Mouse (Mus musculus): ENCODE measurements around the gene Naa25.

Naa25 gene

GRCm38 (mm10) chr5:121393402-121393801 is 4.3 kb upstream of the Naa25 start:
- no peak for DNase-seq (ENCODE audit: low spot score)

GRCm38 (mm10) chr5:121395621-121396020 is 2.1 kb upstream of the Naa25 start:
- no peak for DNase-seq (ENCODE audit: low spot score)

- no peak for DNase-seq (ENCODE audit: low spot score)
Measured at GRCm38 (mm10) chr5:121398146-121398964, 619 bp downstream of the Naa25 start.

DNA sequence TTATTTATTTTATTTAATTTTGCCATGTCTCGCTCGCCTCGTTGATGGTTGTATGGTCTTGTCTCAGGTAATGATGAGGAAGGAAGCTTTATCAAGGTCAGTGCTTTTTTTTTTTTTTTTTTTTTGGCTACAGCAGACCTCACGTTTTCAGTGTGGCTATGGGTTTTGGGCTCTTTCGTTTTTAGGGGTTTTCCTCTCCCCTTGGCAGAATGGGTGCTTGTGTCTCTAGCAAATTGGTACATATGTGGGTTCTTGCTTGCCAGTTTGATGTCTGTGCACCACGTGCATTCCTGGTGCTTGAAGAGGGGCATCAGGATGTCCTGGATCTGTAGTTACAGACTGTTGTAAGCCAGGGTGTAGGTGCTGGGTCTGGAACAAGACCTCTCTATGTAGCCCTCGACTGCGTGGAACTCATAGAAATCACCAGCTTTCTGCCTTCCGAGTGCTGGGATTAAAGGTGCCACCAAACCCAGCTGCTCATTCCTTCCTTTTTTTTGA is 1.3 kb downstream of the Naa25 start:
- DNase-seq (ENCODE audit: low spot score) = no peak

DNA sequence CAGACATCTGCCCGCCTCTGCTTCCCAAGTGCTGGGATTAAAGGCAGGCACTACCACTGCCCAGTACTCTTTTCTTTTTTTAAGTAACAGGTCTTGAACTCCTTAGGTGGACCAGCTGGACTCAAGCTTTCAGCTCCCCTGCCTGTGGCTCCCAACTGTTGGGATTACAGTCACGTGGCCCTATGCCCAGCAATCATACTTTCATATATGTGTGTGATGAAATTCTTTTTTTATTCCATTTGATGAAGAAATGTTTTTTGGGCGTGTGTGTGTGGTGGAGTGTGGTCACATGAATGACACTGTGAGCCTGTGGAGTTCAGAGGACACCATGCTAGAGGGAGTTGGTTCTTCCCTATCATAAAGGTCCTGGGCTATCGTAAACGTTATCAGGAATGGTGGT is 1.8 kb downstream of the Naa25 start:
- no peak for DNase-seq (ENCODE audit: low spot score)

GRCm38 (mm10) chr5:121400064-121400463 is 2.3 kb downstream of the Naa25 start:
- DNase-seq (ENCODE audit: low spot score) = no peak

GRCm38 (mm10) chr5:121400849-121401248 is 3.1 kb downstream of the Naa25 start:
- no peak for DNase-seq (ENCODE audit: low spot score)

- no peak for DNase-seq (ENCODE audit: low spot score)
Measured at GRCm38 (mm10) chr5:121407856-121408255, 10.1 kb downstream of the Naa25 start.

DNA sequence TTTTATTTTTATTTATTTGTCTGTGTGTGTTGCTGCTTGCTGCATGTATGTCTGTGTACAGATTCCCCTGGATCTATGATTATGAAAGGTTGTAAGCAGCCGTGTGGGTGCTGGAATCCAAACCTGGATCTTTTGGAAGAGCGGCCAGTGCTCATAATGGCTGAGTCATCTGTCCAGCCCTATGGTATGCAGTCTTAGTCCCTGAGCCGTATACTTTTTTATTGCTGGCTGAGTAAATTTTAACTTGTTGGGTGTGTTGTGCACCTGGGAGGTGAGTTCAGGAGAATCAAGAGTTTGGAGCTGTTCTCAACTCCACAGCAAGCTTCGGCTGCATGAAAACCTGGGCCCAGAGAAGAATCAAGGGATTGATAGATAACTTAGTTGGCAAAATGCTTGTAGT is 13.2 kb downstream of the Naa25 start:
- DNase-seq (ENCODE audit: low spot score) = no peak

DNA sequence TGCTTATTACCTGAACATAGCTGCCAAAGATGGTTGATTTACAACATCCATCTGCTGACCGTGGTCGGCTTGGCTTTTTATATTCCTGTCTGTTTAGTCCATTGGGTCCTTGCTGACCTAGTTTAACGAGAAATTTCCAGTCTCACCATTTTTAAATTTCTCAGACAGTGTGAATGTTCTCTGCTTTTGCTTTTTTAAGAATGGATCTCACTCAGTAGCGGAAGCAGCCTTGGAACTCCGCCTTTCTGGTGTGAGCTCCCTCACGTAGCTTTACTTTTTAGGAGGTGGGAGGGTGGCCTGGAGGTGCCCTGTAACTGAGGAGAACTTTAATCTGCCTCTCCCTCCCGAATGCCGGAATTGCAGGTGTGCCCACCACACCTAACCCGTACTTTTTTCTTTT is 23.0 kb downstream of the Naa25 start:
- DNase-seq (ENCODE audit: low spot score) = no peak

DNA sequence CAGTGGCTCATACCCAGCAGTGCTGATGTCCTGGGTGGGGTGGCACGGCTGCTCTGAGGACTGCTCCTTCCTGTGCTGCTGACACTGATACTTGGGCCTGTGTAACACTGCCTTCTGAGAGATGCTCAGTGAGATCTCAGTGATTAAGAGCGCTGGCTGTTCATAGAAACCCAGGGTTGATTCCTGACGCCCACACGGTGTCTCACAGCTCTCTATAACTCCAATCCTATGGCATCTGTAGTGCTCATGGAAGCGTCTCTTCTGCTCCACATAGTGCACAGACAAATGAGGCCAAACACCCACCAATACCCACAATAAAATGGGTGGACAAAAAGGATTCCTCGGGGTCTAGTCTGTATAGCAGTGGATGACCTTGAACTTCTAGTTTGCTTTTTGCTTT is 25.1 kb downstream of the Naa25 start:
- DNase-seq (ENCODE audit: low spot score) = no peak

- DNase-seq (ENCODE audit: low spot score) = no peak
Measured at GRCm38 (mm10) chr5:121423297-121423696, 25.6 kb downstream of the Naa25 start.

GRCm38 (mm10) chr5:121428954-121429353 is 31.2 kb downstream of the Naa25 start:
- no peak for DNase-seq (ENCODE audit: low spot score)

DNA sequence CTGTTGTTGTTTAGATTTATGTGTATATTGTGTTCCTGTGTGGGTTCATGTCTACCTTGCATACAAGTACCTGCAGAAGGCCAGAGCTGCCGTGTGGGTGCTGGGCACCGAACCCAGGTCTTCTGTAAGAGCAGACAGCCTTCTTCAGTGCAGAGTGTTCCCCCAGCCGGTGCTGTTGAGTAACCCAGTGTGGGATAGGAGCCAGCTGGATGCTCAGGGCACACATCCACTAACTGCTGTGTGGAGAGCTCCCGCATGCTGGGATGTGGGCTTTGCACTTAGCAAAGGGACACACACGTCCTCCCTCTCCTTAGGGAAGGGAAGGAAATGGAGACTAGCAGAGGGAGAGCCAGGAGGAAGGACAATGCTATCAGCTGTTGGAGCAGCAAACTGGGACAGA is 40.4 kb downstream of the Naa25 start:
- DNase-seq (ENCODE audit: low spot score) = no peak

- DNase-seq (ENCODE audit: low spot score) = no peak
Measured at GRCm38 (mm10) chr5:121438756-121439155, 41.0 kb downstream of the Naa25 start.

- DNase-seq (ENCODE audit: low spot score) = no peak
Measured at GRCm38 (mm10) chr5:121443548-121443947, 45.8 kb downstream of the Naa25 start.

- DNase-seq (ENCODE audit: low spot score) = no peak
Measured at GRCm38 (mm10) chr5:121444870-121445269, 47.1 kb downstream of the Naa25 start.

DNA sequence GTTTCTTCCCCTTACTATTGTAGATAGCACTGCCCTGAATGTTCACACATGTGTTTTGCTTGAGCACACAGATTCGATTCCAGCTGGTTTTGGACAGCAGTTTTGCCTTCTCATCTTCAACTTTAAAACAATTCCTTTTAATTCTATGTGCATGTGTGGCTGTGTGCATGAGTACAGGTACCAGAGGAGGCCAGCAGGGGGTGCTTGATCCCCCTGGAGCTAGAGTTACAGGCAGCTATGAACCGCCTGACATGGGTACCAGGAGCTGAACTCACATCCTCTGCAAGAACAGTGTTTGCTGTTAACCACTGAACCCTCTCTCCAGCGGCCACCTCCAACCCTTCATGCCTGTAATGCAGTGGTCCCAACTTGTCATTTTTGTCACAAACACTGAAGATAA is 50.7 kb downstream of the Naa25 start:
- DNase-seq (ENCODE audit: low spot score) = no peak

- DNase-seq (ENCODE audit: low spot score) = no peak
Measured at GRCm38 (mm10) chr5:121449976-121450375, 52.2 kb downstream of the Naa25 start.

GRCm38 (mm10) chr5:121450476-121450875 is 52.7 kb downstream of the Naa25 start:
- DNase-seq (ENCODE audit: low spot score) = no peak

- DNase-seq (ENCODE audit: low spot score) = no peak
Measured at GRCm38 (mm10) chr5:121451203-121451602, 53.5 kb downstream of the Naa25 start.

DNA sequence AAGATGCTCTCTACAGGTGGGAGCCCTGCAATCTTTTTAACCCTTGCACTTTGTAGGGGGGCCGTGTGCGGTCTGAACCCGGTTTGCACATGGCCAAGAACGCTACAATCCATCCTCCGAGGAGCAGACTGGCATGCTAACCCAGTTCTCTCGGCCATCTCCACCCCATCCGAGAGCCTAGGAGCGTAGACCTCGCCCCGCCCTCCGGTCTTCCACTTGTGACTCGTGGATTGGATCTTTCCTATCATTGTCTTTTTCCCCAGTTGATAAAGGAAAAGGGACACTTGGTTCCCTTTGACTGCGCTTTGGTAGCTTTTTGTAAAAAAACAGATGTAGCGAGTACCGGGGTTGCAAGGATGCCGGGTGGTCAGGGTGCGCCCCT is 53.9 kb downstream of the Naa25 start, which contains the start of gene Tmem116:
Gene Tmem116 (plus strand): TSS at position 250 of the 382 bp plus-strand sequence.
- DNase-seq (ENCODE audit: low spot score) = no peak

GRCm38 (mm10) chr5:121452026-121452869 is 54.5 kb downstream of the Naa25 start, which contains the start of gene Erp29:
Erp29 (minus strand) TSS chr5:121452506.
- DNase-seq (ENCODE audit: low spot score) = peak; percentile 99

Measured in ovary, postnatal 10 days (tissue).